Comparison of ENCODE assay signal across 26 mouse cellular contexts in genomic region chr1:91010216-91010615, GRCm38 (mm10). TPM values are rescaled to one million over a fixed set of nuclear protein-coding genes. Genes with fewer than 3 reads are reported as not detected.
DNase-seq lines count a peak whose midpoint lies in the region; ATAC-seq lines count a peak whose summit lies in the region.
"Had no signal": no experiment of that assay in that cellular context is flagged by ENCODE, and none has a peak within 500 bp of the region (broad histone marks: within the 10 kb centered on the region; RNA-seq: fewer than 3 reads in every experiment).

No protein-coding gene starts in this region.

- WGBS in heart, embryonic 10.5 days: 46% methylated on average over 7 of the region's 7 CpGs
- WGBS in midbrain, embryonic 11.5 days: 88% methylated on average over 7 of the region's 7 CpGs
- WGBS in midbrain, embryonic 15.5 days: 96% methylated on average over 7 of the region's 7 CpGs
- 47% methylated on average over 7 of the region's 7 CpGs for WGBS in macrophage (ENCODE audit: missing documents)

- intact Hi-C loops in heart, postnatal 10 days (cut with DNase I): no loop called here

- peak; percentile 68 for DNase-seq in heart, embryonic 10.5 days (ENCODE audit: low spot score)
- DNase-seq in heart, postnatal 10 days: no peak
- peak; percentile 41 for DNase-seq in midbrain, embryonic 11.5 days (ENCODE audit: low spot score, missing footprints)
- no peak for DNase-seq in lung, postnatal 14 days
- DNase-seq: adrenal gland, postnatal 25 days; cerebellum, adult 11 months; cerebellum, postnatal 14 days; kidney, adult 2 months; kidney, postnatal 10 days; liver, embryonic 13.5 days; right cerebral cortex, postnatal 25 days had no signal

- H3K4me1 ChIP-seq in heart, embryonic 10.5 days: peaks cover 85% of the 10 kb centered on the region
- H3K4me1 ChIP-seq in midbrain, embryonic 11.5 days (ENCODE audit: control insufficient read depth, insufficient read depth, low read length): no peaks in the 10 kb centered on the region
- H3K4me1 ChIP-seq in midbrain, embryonic 15.5 days: no peaks in the 10 kb centered on the region

- no peaks in the 10 kb centered on the region for H3K27me3 ChIP-seq in heart, embryonic 10.5 days (ENCODE audit: insufficient read depth, poor library complexity, severe bottlenecking)
- H3K27me3 ChIP-seq in midbrain, embryonic 11.5 days (ENCODE audit: control insufficient read depth, insufficient read depth, low read length): no peaks in the 10 kb centered on the region
- H3K27me3 ChIP-seq in midbrain, embryonic 15.5 days (replicated peaks): no peaks in the 10 kb centered on the region
- H3K27me3 ChIP-seq: embryonic facial prominence, embryonic 15.5 days; limb, embryonic 13.5 days; liver, embryonic 13.5 days; megakaryocyte, embryonic 14.5 days; Patski; stomach, embryonic 15.5 days had no signal

- H3K27ac ChIP-seq in heart, embryonic 10.5 days: peak overlapping the region; percentile 84
- no peak overlapping the region for H3K27ac ChIP-seq in midbrain, embryonic 11.5 days (ENCODE audit: low read depth, low read length)
- no peak overlapping the region for H3K27ac ChIP-seq in midbrain, embryonic 15.5 days
- H3K27ac ChIP-seq in macrophage: 0 out of 2 replicates have a peak overlapping the region, but pooled peaks have one; percentile 1
- H3K27ac ChIP-seq: embryonic facial prominence, embryonic 15.5 days; limb, embryonic 13.5 days; liver, embryonic 13.5 days; stomach, embryonic 15.5 days had no signal

- H3K79me2 ChIP-seq in macrophage (ENCODE audit: inconsistent target): peaks cover 90% of the 10 kb centered on the region

- no peak overlapping the region for H3K4me2 ChIP-seq in midbrain, embryonic 11.5 days
- H3K4me2 ChIP-seq in midbrain, embryonic 15.5 days: no peak overlapping the region
- H3K4me2 ChIP-seq: embryonic facial prominence, embryonic 15.5 days; limb, embryonic 13.5 days; liver, embryonic 13.5 days; lung, embryonic 14.5 days; stomach, embryonic 15.5 days had no signal

- H3K36me3 ChIP-seq in heart, embryonic 10.5 days: 0 out of 2 replicates have a peak, but pooled peaks cover 2% of the 10 kb centered on the region
- no peaks in the 10 kb centered on the region for H3K36me3 ChIP-seq in midbrain, embryonic 11.5 days (ENCODE audit: control insufficient read depth, insufficient read depth, low read length)
- H3K36me3 ChIP-seq in midbrain, embryonic 15.5 days (replicated peaks): no peaks in the 10 kb centered on the region
- H3K36me3 ChIP-seq in macrophage (ENCODE audit: inconsistent target): no peaks in the 10 kb centered on the region
- H3K36me3 ChIP-seq: embryonic facial prominence, embryonic 15.5 days; limb, embryonic 13.5 days; liver, embryonic 13.5 days; stomach, embryonic 15.5 days had no signal

- ATAC-seq in midbrain, embryonic 11.5 days (ENCODE audit: low FRiP score): no peak
- no peak for ATAC-seq in midbrain, embryonic 15.5 days (replicated peaks)
- ATAC-seq in granulocyte monocyte progenitor cell, adult 5-6 weeks (replicated peaks; ENCODE audit: poor library complexity, severe bottlenecking): peak; percentile 77
- ATAC-seq: forebrain, embryonic 16.5 days; Patski had no signal

- no peak overlapping the region for H3K9ac ChIP-seq in midbrain, embryonic 11.5 days (ENCODE audit: low read length)
- H3K9ac ChIP-seq in midbrain, embryonic 15.5 days: no peak overlapping the region
- H3K9ac ChIP-seq: embryonic facial prominence, embryonic 15.5 days; limb, embryonic 13.5 days; liver, embryonic 13.5 days; lung, embryonic 14.5 days; stomach, embryonic 15.5 days had no signal

- no peaks in the 10 kb centered on the region for H3K9me3 ChIP-seq in heart, embryonic 10.5 days
- H3K9me3 ChIP-seq in midbrain, embryonic 11.5 days (ENCODE audit: control insufficient read depth, low read length): no peaks in the 10 kb centered on the region
- no peaks in the 10 kb centered on the region for H3K9me3 ChIP-seq in midbrain, embryonic 15.5 days
- H3K9me3 ChIP-seq: embryonic facial prominence, embryonic 15.5 days; limb, embryonic 13.5 days; liver, embryonic 13.5 days; megakaryocyte, embryonic 14.5 days; stomach, embryonic 15.5 days had no signal

- no peak overlapping the region for H3K4me3 ChIP-seq in heart, embryonic 10.5 days
- H3K4me3 ChIP-seq in midbrain, embryonic 11.5 days (ENCODE audit: low read depth, low read length): no peak overlapping the region
- no peak overlapping the region for H3K4me3 ChIP-seq in midbrain, embryonic 15.5 days
- H3K4me3 ChIP-seq in macrophage (ENCODE audit: inconsistent target): no peak overlapping the region
- H3K4me3 ChIP-seq: embryonic facial prominence, embryonic 15.5 days; limb, embryonic 13.5 days; liver, embryonic 13.5 days; megakaryocyte, embryonic 14.5 days; stomach, embryonic 15.5 days had no signal

RNA-seq across cellular contexts. Expression of gene Lrrfip1, which starts 11.7 kb away (rescaled TPM):
- polyA plus RNA-seq in heart, embryonic 10.5 days (2016; fragmentation: Nextera tagmentation; extraction: Ambion mirVana): 91.6 and 129 TPM in 2 replicates
- total RNA-seq in heart, postnatal 10 days (2021): 100 to 1,000 TPM; 172 to 186 TPM
- polyA plus RNA-seq in midbrain, embryonic 11.5 days (2014; fragmentation: Nextera tagmentation; extraction: Ambion mirVana): 20.2 and 21.1 TPM in 2 replicates
- 34.3 and 38.0 TPM in 2 replicates for polyA plus RNA-seq in midbrain, embryonic 15.5 days (2015; fragmentation: Nextera tagmentation; extraction: Ambion mirVana)
- total RNA-seq in granulocyte monocyte progenitor cell, adult 5-6 weeks (2014; fragmentation: Nextera tagmentation): 61.3 and 114 TPM in 2 replicates
- total RNA-seq in granulocyte monocyte progenitor cell, adult 5-6 weeks (2017): 121 and 131 TPM in 2 replicates
- 1,000 to 10,000 TPM in 1 of 26 experiments, 100 to 1,000 TPM in 24, 10 to 100 TPM in 1; 83.2 to 1,087 (median 200) TPM for total RNA-seq in macrophage (2018; cell fraction: chromatin; rRNA removed)
- total RNA-seq in macrophage (2018; cell fraction: cytosol; rRNA removed): 100 to 1,000 TPM in 5 of 26 experiments, 10 to 100 TPM in 21; 53.9 to 309 (median 75.0) TPM
- 100 to 1,000 TPM in 19 of 26 experiments, 10 to 100 TPM in 7; 79.7 to 456 (median 123) TPM for total RNA-seq in macrophage (2018; cell fraction: nucleus; rRNA removed)
- polyA plus RNA-seq in macrophage (2018): 58.8 to 94.9 TPM (median 88.9 TPM) in 3 replicates

RNA-seq across cellular contexts. Expression of gene Rab17, which starts 40.8 kb away (rescaled TPM):
- 0.71 and 0.94 TPM in 2 replicates for polyA plus RNA-seq in heart, embryonic 10.5 days (2016; fragmentation: Nextera tagmentation; extraction: Ambion mirVana)
- 1 to 10 TPM; 3.8 to 5.0 TPM for total RNA-seq in heart, postnatal 10 days (2021)
- polyA plus RNA-seq in midbrain, embryonic 11.5 days (2014; fragmentation: Nextera tagmentation; extraction: Ambion mirVana): not detected in 2 replicates
- 0.18 TPM in 1 of 2 replicates, not detected in the other for polyA plus RNA-seq in midbrain, embryonic 15.5 days (2015; fragmentation: Nextera tagmentation; extraction: Ambion mirVana)
- total RNA-seq in granulocyte monocyte progenitor cell, adult 5-6 weeks (2014; fragmentation: Nextera tagmentation): 3.1 TPM in 1 of 2 replicates, not detected in the other
- total RNA-seq in granulocyte monocyte progenitor cell, adult 5-6 weeks (2017): 0.47 and 2.0 TPM in 2 replicates
- not detected for total RNA-seq in macrophage (2018; cell fraction: chromatin; rRNA removed)
- under 1 TPM in 5 of 26 experiments, not detected in 21; 0.05 to 0.18 (median 0.17) TPM for total RNA-seq in macrophage (2018; cell fraction: cytosol; rRNA removed)
- under 1 TPM in 1 of 26 experiments, not detected in 25; 0.89 TPM for total RNA-seq in macrophage (2018; cell fraction: nucleus; rRNA removed)
- not detected in 3 replicates for polyA plus RNA-seq in macrophage (2018)
- total RNA-seq: adrenal gland, postnatal 25 days; layer of hippocampus, adult 18-20 months; layer of hippocampus, postnatal 25 days had no signal

RNA-seq across cellular contexts. Expression of gene Prlh, which starts 57.3 kb away (rescaled TPM):
- polyA plus RNA-seq in heart, embryonic 10.5 days (2016; fragmentation: Nextera tagmentation; extraction: Ambion mirVana): not detected in 2 replicates
- total RNA-seq in heart, postnatal 10 days (2021): not detected
- not detected in 2 replicates for polyA plus RNA-seq in midbrain, embryonic 11.5 days (2014; fragmentation: Nextera tagmentation; extraction: Ambion mirVana)
- polyA plus RNA-seq in midbrain, embryonic 15.5 days (2015; fragmentation: Nextera tagmentation; extraction: Ambion mirVana): not detected in 2 replicates
- total RNA-seq in granulocyte monocyte progenitor cell, adult 5-6 weeks (2014; fragmentation: Nextera tagmentation): not detected in 2 replicates
- not detected in 2 replicates for total RNA-seq in granulocyte monocyte progenitor cell, adult 5-6 weeks (2017)
- total RNA-seq in macrophage (2018; cell fraction: chromatin; rRNA removed): not detected
- not detected for total RNA-seq in macrophage (2018; cell fraction: cytosol; rRNA removed)
- total RNA-seq in macrophage (2018; cell fraction: nucleus; rRNA removed): not detected
- not detected in 3 replicates for polyA plus RNA-seq in macrophage (2018)
- total RNA-seq: adrenal gland, postnatal 25 days; ES-E14; hematopoietic stem cell, adult 5-6 weeks; layer of hippocampus, adult 18-20 months; layer of hippocampus, postnatal 25 days; left cerebral cortex, postnatal 10 days had no signal
- polyA plus RNA-seq: embryonic facial prominence, embryonic 15.5 days; forebrain, embryonic 16.5 days; kidney, adult 2 months; limb, embryonic 13.5 days; lung, embryonic 14.5 days; Patski; stomach, embryonic 15.5 days had no signal

Comparison
In these comparisons a context has a peak if more than half of its experiments do, and no peak if none do; other contexts are left out.
1. DNase-seq: peak in heart, embryonic 10.5 days (single experiment) and midbrain, embryonic 11.5 days (single experiment); none in heart, postnatal 10 days (0 of 2) and lung, postnatal 14 days (single experiment).
2. H3K27ac ChIP-seq: peak in heart, embryonic 10.5 days (single experiment) and macrophage (single experiment); none in midbrain, embryonic 11.5 days (single experiment) and midbrain, embryonic 15.5 days (single experiment).